Mouse (Mus musculus): ENCODE data around the gene Tnfrsf14. TPM values are rescaled to one million over a fixed set of nuclear protein-coding genes. Genes with fewer than 3 reads are reported as not detected.
A peak's percentile ranks its signal among the peaks of the same experiment; 100 is the strongest.

The Tnfrsf14 gene
- total RNA-seq (2021), result 1 to 10 TPM in 1 of 2 experiments, under 1 TPM in 1; 0.60 to 1.1 TPM

DNA sequence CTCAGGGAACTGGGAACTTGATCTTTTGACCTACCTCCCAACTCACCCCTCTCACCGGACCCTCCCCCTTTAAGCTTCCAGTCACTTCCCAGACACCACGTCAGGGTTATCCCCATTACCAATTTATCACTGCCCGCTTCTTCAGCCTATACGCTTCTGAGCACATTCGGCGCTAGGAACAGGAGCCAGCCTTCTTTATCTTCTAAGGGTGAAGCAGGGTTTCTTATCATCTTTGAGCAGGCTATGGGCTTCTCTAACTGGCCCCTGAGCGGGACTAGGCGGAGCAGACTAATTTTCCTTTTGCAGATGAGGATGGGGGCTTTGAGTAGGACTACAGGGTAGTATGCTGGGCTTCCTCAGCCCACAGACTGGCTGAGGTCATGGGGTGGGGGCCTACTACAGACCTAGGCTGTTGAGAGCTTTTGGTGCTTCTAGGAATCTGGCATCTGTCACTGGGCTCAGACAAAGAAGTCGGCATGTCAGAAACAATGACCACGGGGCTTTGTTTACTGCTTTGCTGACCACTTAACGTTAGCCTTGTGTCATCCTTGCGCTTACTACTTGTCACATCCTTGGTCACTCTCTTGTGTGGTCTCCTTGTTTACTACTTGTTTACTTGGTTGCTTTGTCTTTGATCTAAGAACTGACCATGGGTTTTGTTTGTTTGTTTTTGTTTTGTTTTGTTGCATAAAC is at the start of gene Tnfrsf14:
Gene Tnfrsf14, minus strand, starts transcription at position 169 of the 693 bp plus-strand sequence.
- DNase-seq, result no peak

DNA sequence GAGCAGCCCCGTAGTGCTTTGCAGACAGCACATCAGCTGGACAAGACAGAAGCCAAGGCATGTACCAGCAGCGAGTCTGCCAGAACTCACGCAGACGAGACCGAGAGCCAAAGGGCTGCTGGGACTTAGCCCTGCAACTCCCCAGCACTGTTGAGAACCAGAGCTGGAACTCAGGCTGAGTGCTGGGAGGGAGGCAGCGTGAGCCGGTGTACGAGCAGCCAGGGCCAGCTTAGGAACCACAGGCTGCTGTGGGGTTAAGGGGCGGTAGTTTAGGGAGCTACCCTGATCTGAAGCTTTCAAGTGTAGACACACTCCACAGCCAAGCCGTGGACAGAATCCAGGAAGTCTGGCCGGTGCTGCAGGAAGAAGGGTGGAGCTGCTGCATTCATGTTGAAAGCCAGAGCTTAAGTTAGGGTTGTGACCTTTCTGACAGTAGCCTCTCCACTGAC is 45.8 kb upstream of the Tnfrsf14 start:
- DNase-seq, result no peak

DNA sequence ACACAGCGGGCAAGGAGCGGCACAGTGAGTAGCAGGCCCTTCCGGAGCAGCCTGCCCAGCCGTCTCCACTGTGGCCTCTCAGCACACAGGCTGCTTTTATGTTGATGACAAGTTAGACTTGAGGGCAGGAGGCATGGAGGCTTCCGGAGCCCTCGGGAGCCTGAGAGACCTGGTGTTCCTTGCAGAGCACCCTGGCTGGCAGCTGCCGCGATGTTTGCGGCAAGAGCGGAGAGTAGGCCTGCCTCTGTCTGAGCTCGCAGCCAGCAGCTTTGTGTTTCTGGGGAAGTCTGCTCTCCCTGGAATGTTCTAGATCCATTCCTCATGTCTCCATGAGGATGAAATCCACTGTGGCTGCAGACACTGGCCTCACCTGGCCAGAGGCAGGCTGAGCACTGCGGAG is 44.2 kb upstream of the Tnfrsf14 start:
- no peak for DNase-seq

GRCm38 (mm10) chr4:154967173-154967572 is 38.8 kb upstream of the Tnfrsf14 start:
- DNase-seq, result peak in 1 of 2 experiments; percentile 53

DNA sequence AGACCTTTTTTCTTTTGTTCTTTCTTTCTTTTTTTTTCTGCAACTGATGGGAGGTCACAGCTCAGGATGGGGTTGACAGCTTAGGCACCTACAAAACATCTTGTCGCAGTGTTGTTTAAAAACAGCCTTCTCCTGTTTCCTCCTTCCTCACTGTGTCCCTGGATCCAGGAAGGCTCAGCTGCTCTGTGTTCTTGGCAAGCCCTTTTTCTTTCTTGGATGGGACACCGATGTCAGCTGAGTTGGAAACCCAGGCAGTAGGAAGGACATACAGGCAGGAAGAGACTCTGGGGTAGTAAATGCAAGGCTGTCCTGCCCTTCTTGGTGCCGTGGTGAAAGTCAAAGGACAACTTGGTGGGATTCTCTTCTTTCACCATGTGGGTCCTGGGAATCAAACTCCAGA is 37.5 kb upstream of the Tnfrsf14 start:
- DNase-seq, result no peak

- no peak for DNase-seq
Observed at GRCm38 (mm10) chr4:154964581-154965235, 36.3 kb upstream of the Tnfrsf14 start.

DNA sequence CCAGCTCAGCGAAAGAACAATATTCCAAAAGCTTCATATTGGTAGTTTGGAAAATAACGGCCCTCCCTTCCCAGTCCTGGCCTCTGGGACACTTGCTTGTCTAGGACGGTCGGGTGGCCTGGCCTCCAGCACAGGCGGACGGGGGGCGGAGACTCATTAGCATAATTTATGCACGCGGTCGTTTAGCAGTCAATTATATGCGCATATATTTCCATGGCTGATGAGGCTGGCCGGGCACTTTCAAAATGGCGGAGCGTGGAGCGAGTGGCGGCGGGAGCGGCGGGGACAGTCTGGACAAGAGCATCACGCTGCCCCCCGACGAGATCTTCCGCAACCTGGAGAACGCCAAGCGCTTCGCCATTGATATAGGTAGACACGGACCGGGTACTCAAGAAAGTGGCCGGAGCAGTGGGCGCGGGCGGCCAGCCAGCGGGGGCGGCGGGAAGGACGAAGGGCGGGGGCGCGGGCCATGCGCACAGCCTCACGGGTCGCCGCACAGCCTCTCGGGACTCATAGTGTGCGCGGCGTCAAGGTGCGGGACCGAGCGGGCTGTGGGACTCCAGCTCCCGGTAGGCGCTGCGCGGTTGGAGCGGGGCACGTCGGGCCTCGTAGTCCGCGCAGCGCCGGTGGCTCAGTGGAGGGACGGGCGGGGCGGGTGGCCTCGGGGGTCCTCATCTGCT is 35.7 kb upstream of the Tnfrsf14 start, which contains the start of gene Pank4:
Gene Pank4, plus strand, starts transcription at position 223 of the 680 bp plus-strand sequence.
- DNase-seq, result peak; percentile 88 to 92

DNA sequence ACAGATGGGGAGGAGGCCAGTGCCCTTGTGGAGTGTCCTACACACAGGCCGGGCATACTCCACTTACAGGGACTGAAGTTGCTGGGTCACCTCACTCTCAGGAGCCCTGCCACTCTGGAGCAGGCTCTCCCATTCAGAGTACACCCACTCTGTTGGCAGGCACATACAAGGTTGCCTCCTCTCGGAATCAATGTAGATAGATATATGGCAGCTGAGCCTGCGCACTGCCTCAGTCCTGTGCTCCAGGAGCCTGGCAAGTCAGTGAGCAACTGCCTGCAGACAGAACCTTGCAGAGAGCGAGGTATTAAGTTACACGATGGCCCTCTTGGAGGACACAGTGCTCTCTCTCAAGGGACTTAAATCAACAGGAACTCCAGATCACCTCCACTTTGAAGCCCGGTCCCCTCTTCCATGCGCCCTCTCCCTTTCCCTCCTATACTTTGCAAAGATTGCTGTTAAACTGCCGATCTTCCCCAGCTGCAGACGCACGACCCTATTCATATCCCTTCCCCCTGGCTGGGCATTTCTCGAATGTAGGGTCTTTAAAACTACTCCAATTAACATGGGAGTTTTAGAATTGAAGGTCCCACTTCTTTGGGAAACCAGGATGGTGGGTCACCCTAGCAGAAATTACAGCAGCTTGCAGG is 35.0 kb upstream of the Tnfrsf14 start:
- DNase-seq, result no peak

GRCm38 (mm10) chr4:154962683-154963082 is 34.3 kb upstream of the Tnfrsf14 start:
- DNase-seq, result no peak

DNA sequence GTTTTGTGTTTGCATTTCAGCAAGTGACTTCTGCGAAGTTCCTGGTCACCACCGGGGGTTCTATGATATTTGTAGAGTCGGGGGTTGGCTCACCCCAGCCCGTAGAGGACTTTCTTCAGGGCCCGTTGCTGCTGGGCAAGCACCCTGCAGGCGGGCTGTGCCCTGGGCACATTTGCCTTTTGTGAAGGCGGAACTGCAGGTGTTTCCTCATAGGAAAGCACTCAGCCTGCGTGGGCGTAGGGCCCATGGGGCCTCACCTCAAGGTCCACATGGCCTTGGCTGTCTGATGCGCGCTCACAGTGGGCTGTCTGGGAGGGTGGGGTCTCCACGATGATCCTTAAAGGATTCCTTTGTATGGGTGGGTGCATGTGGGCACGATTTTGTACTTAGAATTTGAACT is 33.5 kb upstream of the Tnfrsf14 start:
- no peak for DNase-seq

GRCm38 (mm10) chr4:154961226-154961738 is 32.9 kb upstream of the Tnfrsf14 start:
- DNase-seq, result no peak

- DNase-seq, result peak; percentile 70 to 78
Observed at GRCm38 (mm10) chr4:154960690-154961225, 32.4 kb upstream of the Tnfrsf14 start, which contains the start of gene Hes5. TSS of gene Hes5 (plus strand) at chr4:154960923.

- DNase-seq, result no peak
Observed at GRCm38 (mm10) chr4:154960021-154960689, 31.8 kb upstream of the Tnfrsf14 start.

GRCm38 (mm10) chr4:154958621-154959020 is 30.3 kb upstream of the Tnfrsf14 start:
- no peak for DNase-seq

- DNase-seq, result peak; percentile 35 to 68
Observed at GRCm38 (mm10) chr4:154958171-154958570, 29.8 kb upstream of the Tnfrsf14 start.

DNA sequence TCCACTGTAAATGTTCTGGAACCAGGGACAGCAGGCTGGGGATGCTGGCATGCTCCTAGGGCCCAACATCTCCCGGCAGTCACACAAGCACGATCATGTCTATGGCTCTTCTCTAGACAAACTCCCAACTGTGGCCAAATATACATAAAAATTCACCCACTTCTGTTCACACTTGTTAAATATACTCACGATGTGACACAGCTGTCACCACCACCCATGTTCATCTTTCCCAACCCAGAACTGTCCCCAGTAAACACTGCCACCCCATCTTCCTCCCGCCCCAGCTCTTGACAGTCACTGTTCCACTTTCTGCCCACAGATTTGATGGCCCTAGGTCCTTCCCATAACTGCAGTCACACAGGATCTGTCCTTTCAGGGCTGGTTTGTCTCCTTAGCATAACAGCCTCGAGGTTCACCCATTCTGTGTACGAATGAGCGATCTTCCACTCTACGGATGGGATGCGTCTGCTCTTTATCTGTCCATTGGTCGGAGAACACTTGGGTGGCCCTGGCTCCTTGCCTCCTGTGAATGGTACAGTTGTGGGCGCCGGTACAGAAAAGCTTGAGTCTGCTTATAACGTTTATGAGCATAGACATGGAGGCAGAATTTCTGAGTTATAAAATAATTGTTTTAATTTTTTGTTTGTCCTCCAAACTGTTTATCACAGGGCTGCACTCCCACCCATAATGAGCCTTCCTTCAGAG is 29.1 kb upstream of the Tnfrsf14 start:
- DNase-seq, result no peak

- no peak for DNase-seq
Observed at GRCm38 (mm10) chr4:154956604-154957003, 28.2 kb upstream of the Tnfrsf14 start.

DNA sequence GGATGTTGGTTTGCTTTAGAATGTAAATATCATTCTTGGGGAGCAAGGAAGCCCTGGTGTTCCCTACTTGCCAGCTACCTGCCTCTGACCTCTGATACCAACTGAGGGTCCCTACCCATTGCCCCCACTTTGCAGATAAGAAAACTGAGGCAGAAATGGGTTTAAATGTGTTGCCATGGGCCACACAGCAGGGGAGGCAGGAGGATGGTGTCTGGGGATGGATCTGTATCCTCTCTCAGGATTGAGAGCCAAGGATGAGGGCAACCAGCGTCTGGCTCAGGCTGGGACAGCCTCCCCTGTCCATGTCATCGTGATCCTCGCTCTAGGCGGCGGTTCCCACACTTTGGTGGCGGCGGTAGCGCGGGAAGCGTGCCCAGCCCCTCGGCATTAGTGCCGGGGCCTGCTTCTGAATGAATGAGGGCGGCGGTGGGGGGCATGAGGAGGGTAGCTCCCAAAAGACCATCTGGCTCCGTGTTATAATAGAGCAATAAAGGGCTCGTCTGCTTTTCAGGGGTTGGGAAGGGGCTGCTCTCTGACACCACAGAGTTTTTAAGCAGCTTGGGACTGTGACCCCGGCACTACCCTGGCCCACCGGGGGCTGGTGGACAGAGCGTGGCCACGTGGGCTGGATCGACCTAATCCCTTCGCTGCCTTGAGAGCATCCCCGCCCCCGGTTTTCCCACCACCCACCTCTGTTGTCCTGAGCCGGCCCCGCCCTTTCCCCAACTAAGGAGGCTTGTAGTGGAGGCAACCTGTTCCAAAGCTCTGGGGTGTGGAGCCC is 24.3 kb upstream of the Tnfrsf14 start:
- DNase-seq, result no peak

- no peak for DNase-seq
Observed at GRCm38 (mm10) chr4:154949589-154949982, 21.2 kb upstream of the Tnfrsf14 start.

- DNase-seq, result no peak
Observed at GRCm38 (mm10) chr4:154948940-154949588, 20.7 kb upstream of the Tnfrsf14 start.

All from layer of hippocampus, postnatal 36 days (tissue).